Mouse (Mus musculus) cortical plate, adult 2 months (tissue): ENCODE results near the gene Ubxn10.

Experiments used
- CTCF ChIP-seq: fragments of 200-500 bp; IDR thresholded peaks from 2 replicates; pipeline ENCODE4 v1.5.1; 2011; ENCODE audit warnings: mild to moderate bottlenecking, control low read depth, low read length; ENCODE audit not compliant: insufficient read depth; ENCODE audit errors: extremely low read depth
- POLR2A ChIP-seq: fragments of 200-500 bp; IDR thresholded peaks from 2 replicates; pipeline ENCODE4 v1.6.1; 2011; ENCODE audit warnings: mild to moderate bottlenecking, low read length, control low read depth; ENCODE audit not compliant: insufficient read depth; ENCODE audit errors: extremely low read depth

DNA sequence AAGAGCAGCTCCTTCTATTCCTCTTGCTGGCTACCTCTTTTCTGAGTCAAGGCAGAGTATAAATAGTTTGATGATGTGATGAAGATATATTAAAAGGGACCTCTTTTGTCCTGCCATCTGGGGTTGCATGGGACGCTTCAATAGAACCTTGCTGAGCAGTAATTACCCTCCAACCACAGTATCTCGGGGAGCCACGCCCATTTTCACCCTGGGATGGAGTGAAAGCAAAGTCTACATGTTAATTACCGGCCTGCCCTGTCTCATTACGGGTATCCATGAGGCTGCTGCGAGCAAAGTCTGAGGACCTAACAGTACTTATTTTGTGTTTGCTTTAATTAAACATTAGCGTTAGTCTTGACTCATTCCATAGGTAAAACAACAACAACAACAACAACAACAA, 40.2 kb downstream of the Ubxn10 start:
- TF ChIP-seq POLR2A (no peak), CTCF (no peak)
